Mouse (Mus musculus): ENCODE results near the gene Astl.

Gene Astl

DNA sequence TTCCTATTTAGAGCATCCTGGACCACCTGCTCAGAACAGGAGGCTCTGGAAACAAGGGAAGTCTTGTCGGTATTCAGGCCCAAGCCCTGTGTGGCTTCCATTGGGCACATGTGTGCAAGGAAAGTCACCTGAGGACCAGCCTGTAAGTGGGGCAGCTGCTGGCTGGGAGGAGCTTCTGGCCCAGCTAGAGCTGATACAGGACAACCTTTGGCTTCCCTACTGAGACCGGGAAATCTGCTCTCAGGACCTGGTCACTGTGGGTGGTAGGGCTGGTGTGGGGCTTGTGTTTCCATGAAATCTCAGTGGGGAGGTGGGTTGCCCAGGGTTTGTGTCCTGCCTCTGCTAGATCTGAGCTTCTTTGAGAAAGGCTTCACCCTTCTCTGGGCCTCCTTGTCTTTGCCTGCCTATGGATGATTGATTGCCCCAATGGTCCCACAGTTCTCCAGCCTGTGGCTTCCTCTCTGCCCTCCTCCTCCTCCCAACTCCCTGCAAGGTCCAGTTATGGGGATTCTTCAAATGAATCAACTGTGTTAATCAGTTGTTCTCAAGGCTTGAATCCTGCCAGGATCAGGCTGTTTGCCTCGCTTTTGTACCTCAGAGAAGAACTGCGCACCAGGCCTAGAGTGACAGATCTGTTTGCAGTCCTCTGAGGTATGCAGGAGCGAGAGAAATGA is 31.4 kb downstream of the Astl start:
- no peak for DNase-seq

DNA sequence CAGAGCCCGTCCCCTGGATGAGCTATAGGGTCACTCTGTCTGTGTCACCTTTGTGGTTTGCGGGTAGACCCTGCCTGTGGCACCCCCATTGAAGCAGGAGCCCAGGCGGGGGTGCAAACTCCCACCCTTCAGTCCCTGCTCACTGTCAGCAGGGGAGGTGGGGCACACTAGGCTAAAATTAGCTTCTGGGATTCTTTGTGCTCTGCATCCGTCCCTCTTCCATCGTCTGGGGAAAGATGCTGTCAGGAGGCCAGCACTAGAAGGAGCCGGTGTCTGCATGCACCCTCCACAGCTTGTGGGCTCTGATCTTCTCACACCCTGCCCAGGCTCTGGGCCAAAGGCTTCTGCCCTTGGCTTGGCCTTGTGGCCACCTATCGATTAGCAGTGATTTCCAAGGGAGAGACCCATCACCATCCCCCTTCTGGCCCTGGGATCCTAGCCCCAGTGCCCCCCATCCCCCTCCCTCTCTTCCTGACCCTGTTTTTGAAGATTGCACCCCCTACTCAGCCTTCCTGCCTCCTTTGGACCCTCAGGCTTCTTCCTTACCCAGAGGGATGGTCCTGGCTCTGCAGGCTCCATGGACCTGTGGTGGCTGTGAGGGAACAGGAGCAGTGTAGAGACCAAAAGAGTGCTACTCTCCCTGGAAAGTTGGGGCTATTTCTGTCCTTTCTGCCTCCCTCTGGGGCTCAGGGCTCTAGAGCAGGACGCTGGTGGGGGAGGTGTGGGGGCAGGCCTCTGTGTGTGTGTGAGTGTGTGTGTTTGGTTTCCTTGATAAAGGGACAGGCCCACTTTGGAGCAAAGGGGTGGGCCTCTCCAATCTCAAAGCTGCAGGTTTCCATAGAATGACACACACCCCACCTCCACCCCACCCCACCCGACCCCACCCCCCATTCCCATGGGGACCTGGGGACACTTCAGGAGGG is 32.4 kb downstream of the Astl start:
- no peak for DNase-seq

DNA sequence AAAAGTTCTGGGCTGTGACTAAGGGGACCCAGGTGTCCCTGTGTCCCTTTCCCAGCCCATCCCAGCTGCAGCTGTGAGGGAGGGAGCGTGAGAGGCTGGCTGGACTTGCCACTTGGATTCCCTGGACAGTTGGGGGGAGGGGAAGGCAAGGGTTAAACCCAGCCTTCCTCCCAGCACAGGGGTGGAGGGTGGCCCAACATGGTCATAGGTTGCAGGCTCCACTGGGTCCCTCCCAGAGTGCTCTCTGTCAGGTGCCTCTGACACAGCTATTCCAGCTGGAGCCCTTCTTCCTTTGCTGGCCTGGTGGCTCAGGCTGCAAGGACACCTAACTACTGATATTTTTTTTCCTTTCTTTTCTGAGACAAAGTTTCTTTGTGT is 33.0 kb downstream of the Astl start:
- no peak for DNase-seq

DNA sequence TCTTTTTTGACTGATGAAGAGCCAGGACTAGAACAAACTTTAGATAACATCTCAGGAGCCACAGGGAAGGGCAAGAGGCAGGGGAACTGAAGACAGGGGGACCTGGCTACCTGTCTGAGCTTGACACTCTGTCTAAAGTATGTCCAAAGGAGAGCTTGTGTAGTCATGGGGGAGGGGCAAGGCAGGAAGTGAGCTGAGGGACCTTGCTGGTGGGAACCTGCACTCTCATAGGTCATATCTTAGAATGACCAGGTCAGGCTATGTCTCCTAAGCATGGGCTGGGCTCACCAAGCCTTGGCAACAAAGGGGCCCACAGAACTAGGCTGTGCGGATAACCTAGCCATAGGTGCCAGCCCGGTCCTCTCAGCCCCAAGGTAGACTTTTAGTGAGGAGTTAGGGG is 33.6 kb downstream of the Astl start:
- no peak for DNase-seq

DNA sequence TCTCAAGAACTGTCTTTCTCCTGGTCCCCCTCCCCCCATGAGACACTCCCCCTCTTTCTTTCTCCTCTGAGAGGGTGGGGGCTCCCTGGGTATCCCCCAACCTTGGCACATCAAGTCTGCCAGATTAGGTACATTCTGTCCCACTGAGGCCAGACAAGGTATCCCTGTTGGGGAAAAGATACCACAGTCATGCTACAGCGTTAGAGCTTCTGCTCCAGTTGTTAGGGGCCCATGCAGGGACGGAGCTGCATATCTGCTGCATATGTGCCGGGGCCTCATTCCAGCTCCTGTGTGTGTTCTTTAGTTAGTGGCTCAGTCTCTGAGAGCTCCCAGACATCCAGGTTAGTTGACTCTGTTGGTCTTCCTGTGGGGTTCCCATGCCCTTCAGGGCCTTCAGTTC is 35.7 kb downstream of the Astl start:
- no peak for DNase-seq

DNA sequence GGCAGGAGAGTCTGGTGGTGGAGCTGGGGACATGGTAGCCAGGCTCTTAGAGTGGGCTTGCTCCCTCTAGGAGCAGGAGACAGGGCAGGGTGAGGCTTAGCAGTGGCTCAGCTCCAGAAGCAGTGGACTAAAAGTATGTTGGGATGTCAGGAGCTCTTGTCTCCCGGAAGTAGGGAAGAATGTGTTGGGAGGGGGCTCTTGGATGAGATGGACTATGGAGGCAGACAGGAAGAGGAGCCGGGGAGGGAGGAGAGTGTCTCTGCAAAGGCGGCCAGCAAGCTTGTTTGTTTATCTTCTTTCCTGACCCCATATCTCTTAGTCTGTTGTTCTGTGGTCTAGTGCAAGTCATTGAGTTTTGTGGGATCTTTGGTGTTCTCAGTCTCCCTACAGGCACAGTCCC is 36.6 kb downstream of the Astl start:
- no peak for DNase-seq

DNA sequence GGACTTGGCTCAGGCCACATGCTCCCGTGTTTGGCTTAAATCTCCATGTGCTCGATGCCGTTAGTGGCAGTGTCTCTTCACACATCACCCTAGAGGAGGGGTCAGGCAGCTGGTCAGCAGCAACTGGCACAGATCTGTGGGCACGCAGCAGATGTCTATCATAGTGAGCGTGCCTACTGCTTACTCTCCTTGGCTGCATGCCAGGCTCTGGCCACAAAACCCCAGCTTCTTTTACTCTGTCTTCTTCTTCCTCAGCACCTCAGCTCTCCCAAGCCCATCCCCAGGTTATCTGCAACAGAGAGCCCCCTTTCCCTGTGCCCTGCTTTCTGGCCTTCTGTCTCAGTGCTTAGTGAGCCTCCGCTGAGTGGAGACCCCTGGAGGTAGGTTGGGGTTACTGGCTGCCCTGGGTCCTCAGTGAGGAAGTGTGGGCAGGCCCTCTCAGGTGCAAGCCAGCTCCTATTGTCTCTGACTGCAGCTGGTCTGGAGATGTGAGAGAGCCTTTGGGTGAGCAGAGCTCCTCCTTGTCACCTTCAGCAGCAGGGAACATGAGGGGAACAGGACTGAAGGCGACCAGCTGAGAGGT is 37.4 kb downstream of the Astl start:
- DNase-seq: no peak

DNA sequence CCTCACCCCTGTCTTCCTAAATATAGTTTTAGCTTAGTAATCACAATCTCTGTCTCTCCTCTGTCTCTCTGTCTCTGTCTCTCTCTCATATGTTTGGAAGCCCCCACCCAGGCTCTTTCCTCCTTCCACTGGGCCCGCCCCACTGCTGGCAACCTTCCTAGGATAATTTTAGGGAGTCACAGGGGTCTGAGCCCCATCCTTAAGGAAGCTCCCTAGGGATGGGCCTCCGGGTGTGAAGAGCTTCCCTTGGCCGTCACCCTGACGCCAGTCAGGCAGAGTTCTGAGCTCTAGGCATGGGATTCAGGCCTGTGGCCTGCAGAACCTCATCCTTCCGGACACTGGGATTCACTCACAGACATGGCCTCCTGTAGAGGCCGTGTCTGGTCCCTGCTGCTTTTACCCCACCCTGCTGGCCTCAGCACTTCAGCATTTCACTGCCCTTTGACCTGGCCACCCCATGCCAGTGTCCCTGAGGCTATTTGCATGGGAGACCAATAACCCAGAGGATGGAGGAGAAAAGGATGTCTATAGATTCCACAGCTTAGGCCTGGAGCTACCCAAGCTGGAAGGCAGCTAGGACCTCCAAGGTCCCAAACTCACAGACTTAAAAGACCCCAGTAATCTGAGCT is 38.1 kb downstream of the Astl start:
- no peak for DNase-seq

DNA sequence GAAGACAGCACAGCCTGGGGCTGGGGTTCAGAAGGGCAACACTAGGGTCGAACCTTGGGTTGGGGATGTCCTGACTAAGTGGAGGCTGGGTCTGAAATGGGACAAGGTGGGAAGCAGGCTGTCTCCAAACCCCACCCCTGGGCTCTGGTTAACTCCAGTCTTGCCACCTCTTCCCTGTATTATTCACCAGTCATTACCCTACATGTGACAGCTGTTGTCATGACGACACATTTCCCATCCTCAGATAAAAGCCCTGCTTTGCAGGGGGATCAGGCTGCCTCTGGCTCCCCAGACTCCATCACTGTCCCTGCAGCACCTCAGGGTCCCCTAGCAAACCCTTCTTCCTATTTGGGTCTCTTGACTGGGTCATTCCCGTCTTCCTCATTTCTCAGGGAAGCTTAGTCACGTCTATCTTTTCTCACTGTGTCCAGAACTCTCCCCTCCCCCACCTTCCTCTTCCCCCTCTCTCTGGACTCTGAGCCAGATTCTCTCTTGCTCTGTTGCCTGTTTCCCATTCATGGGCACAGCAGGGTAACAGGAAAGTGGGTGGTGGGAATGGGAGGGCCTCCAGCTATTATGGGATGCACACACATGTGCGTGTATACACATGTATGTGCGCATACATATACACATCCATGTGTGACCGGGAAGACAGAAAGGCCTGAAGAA is 39.6 kb downstream of the Astl start:
- no peak for DNase-seq

DNA sequence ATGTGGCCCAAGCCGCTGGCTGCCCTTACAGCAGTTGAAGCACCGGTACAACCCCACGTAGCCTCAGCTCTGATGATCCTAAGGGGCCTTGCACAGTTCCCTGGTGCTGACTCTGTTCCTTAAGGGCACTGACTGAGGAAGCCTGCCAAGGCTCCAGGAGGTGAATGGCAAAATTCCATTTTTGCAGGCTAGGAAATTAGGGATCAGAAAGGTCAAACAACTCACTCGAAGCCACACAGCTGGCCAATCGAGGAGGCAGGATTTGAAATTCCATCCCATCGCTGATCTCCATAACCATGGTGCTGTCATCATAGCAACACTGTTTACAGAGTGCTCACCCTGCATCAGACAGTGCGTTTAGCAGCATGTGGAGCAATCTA is 40.2 kb downstream of the Astl start:
- DNase-seq: peak; percentile 38

DNA sequence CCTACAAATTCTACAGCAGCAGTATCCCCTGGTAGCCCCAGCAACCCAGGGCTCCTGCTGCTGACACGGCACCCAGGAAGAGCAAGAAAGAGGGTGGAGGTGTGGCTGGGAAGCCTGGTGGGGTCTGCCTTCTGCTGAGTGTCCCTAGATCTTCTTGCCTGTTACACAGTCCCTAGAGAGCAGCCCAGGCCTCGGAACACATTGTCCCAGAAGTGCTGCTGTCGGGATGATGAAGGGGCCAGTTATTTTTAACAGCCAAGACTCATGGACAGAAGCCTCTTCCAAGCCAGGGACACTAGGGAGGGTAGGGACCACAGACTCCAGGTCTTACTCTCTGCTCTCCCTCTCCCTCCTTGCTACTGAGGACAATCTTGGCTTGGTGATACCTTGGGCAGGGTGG is 40.8 kb downstream of the Astl start:
- peak; percentile 39 for DNase-seq

DNA sequence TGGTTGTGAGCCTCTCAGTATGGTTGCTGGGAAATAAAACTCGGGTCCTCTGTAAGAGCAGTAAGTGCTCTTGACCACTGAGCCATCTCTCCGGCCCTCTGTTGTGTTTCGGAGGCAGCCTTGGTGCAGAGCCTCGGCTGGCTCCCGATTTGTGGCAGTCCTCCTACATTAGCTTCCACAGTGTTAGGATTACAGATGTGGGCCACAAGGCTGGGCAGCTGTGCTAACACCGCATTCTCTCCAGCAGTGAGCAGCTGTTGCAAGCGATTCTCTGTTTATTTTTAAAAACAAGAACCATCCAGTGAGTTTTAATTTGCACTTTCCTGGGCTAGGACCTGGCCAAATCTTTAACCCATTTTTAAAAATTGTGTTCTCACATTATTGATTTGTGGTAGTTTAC is 45.4 kb downstream of the Astl start:
- peak; percentile 25 for DNase-seq

DNA sequence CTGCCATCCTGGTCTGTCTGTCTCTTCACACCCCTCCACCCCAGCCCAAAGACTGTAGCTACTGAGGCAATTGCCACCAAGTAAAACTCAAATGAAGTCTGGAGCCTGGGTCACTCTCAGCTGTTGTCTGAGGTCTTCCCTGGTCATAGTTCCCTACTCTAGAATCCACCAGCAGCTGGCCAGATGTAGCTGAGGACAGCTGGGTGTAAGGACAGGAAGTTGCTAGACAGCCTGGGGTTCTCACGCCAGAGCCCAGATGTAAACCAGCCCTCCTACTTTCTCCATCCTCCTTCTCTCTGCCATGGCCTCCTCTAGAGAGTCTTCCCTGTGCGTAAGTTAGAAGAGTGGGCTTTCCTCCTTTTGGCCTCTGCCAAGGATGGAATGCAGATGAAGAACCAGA is 49.1 kb downstream of the Astl start:
- no peak for DNase-seq

DNA sequence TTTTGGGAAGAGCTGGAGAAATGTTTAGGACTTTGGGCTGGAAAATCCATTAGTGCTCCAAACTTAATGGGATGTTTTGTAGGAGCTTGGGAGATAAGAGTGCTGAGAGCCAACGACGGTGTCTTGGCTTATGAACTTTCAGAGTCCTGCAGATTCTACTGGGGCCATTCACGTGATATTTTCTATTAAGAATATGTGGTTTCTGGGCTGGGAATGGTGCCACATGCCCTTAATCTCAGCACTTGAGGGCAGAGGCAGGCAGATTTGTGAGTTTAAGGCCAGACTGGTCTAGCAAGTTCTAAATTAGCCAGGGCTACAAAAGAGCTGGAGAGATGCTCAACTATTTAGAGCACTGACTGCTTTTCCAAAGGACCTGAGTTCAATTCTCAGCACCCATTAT is 51.9 kb downstream of the Astl start:
- no peak for DNase-seq

DNA sequence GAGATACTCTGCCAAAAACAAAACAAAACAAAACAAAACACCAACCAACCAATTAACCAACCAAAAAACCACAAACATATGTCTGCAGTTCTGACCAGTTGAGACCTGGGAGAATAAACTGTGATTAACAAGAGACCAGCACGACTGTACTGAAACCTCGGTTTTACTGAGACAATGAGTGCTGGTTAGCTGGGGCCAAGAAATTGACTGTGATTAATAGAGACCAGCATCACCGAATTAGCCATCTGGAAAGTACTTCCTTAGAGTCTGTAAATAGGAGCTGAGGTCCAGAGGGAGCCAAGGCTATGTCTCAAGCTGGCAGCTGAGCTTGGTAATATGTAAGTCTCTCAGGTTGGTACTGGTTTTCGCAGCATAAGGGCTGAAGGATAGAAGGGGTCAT is 52.4 kb downstream of the Astl start:
- DNase-seq: no peak

DNA sequence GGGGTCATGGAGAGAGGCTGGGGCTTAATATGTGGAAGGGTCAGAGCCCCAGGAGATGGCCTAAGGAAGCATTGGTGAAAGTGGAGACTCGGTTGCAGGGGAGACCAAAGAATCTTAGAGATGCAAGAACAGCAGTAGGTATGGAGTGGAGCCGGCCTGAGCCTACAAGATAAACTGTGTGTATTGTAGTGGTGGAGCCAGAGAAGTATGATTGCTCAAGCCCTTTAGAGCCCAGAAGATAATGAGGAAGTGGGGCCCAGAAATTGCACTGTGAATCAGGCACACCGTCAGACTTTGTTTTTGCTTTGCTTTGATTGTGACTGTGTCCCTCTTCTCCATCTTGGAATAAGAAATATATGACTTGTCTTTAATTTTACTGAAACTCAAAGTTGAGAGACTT is 52.9 kb downstream of the Astl start:
- no peak for DNase-seq

DNA sequence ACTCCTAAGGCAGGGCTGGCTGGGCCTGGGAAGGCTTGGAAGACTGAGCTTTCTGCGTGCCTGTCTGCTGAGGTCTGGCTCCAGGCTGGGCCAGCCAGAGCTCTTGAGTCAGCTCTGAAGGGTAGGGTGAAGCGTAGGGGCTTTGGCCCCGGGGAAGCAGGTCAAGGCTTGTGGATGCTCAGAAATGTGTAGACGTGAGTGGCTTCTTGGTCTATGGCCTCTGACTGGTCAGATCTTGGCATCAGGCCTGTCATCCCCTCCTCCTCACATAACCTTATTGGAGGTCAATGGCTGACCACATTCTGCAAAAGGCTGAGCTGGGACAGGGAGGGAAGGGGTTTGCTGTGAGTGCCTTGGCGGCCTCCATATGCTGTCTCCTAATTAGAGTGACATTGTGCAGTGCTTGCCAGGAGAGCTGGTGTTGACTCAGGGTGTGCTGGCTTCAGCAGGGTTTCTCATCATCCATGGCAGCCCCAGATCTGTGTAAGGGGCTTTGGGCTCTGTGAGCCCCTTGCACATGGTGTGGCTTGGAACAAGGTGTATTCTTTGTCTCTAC is 56.2 kb downstream of the Astl start:
- peak; percentile 14 for DNase-seq

DNA sequence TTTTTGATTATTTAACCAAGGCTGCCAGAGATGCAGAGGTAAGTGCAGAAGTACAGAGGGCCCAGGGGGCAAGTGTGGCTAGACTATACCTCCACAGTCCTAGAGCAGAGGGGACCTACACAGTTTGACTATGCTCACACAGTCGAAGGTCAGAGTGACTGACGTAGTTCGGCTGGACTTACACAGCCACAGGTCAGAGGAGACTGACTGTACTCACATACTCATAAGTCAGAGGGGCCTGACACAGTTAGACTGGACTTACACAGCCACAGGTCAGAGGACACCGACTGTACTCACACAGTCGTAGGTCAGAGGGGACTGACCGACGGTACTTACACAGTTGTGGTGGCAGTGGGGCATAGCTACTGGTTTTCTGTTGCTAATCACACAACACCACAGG is 60.3 kb downstream of the Astl start:
- DNase-seq: no peak
